Comparison of ENCODE assay signal across 13 mouse cellular contexts in genomic region chr5:46182157-46182556, GRCm38 (mm10).
DNase-seq lines count a peak whose midpoint lies in the region; ATAC-seq and TF ChIP-seq lines count a peak whose summit lies in the region.
"Had no signal": no experiment of that assay in that cellular context is flagged by ENCODE, and none has a peak within 500 bp of the region (broad histone marks: within the 10 kb centered on the region; RNA-seq: fewer than 3 reads in every experiment).

No protein-coding gene starts in this region.

- no peaks in the 10 kb centered on the region for H3K27me3 ChIP-seq in kidney, embryonic 14.5 days (ENCODE audit: control insufficient read depth, insufficient read depth, low read length)
- no peaks in the 10 kb centered on the region for H3K27me3 ChIP-seq in intestine, postnatal 0 days (replicated peaks; ENCODE audit: control insufficient read depth, insufficient read depth, low read length)
- no peaks in the 10 kb centered on the region for H3K27me3 ChIP-seq in limb, embryonic 14.5 days (ENCODE audit: control insufficient read depth, insufficient read depth, low read length)

- no peaks in the 10 kb centered on the region for H3K36me3 ChIP-seq in kidney, embryonic 14.5 days (ENCODE audit: control insufficient read depth, insufficient read depth, low read length)
- H3K36me3 ChIP-seq in intestine, postnatal 0 days (ENCODE audit: control insufficient read depth, insufficient read depth): no peaks in the 10 kb centered on the region
- no peaks in the 10 kb centered on the region for H3K36me3 ChIP-seq in limb, embryonic 14.5 days (ENCODE audit: control insufficient read depth, insufficient read depth, low read length)
- H3K36me3 ChIP-seq: heart, embryonic 10.5 days; hindbrain, embryonic 10.5 days had no signal

- H3K4me1 ChIP-seq in kidney, embryonic 14.5 days (ENCODE audit: control insufficient read depth, insufficient read depth, low read length): no peaks in the 10 kb centered on the region
- no peaks in the 10 kb centered on the region for H3K4me1 ChIP-seq in intestine, postnatal 0 days (replicated peaks; ENCODE audit: control insufficient read depth, insufficient read depth, low read length)
- no peaks in the 10 kb centered on the region for H3K4me1 ChIP-seq in limb, embryonic 14.5 days (ENCODE audit: control insufficient read depth, insufficient read depth, low read length)
- H3K4me1 ChIP-seq: heart, embryonic 10.5 days; hindbrain, embryonic 10.5 days had no signal

- TF ChIP-seq POLR2A in limb, embryonic 14.5 days (IDR thresholded peaks at IDR 0.05; ENCODE audit: borderline replicate concordance, extremely low read depth, insufficient read depth, insufficient read length): no peak

- no peaks in the 10 kb centered on the region for H3K9me3 ChIP-seq in kidney, embryonic 14.5 days (ENCODE audit: control insufficient read depth, low read length)
- no peaks in the 10 kb centered on the region for H3K9me3 ChIP-seq in intestine, postnatal 0 days (ENCODE audit: control insufficient read depth)
- no peaks in the 10 kb centered on the region for H3K9me3 ChIP-seq in limb, embryonic 14.5 days (ENCODE audit: control insufficient read depth, low read length)
- H3K9me3 ChIP-seq: heart, embryonic 10.5 days; hindbrain, embryonic 10.5 days had no signal

- TF ChIP-seq CTCF in intestine, postnatal 0 days (IDR thresholded peaks at IDR 0.05; ENCODE audit: low read depth): no peak

- 43% methylated on average over 2 of the region's 2 CpGs for WGBS in kidney, embryonic 14.5 days
- WGBS in intestine, postnatal 0 days: 40% methylated on average over 2 of the region's 2 CpGs
- 44% methylated on average over 2 of the region's 2 CpGs for WGBS in limb, embryonic 14.5 days

- no peak overlapping the region for H3K4me3 ChIP-seq in kidney, embryonic 14.5 days (ENCODE audit: low read length)
- no peak overlapping the region for H3K4me3 ChIP-seq in intestine, postnatal 0 days (ENCODE audit: low read depth, low read length)
- H3K4me3 ChIP-seq in limb, embryonic 14.5 days (replicated peaks; ENCODE audit: low read length): no peak overlapping the region
- H3K4me3 ChIP-seq: heart, embryonic 10.5 days; hindbrain, embryonic 10.5 days had no signal

- no peak overlapping the region for H3K9ac ChIP-seq in kidney, embryonic 14.5 days (ENCODE audit: low read depth, low read length)
- H3K9ac ChIP-seq in intestine, postnatal 0 days (ENCODE audit: low read depth, low read length): no peak overlapping the region
- H3K9ac ChIP-seq in limb, embryonic 14.5 days (ENCODE audit: low read depth, low read length, severe bottlenecking): no peak overlapping the region

- DNase-seq in adrenal gland, postnatal 10 days: peak; percentile 5
- DNase-seq in adrenal gland, postnatal 4 days (ENCODE audit: low spot score in 2 of 2): no peak
- peak; percentile 54 for DNase-seq in kidney, adult 18-20 months
- no peak for DNase-seq in limb, embryonic 14.5 days (ENCODE audit: low spot score)
- DNase-seq in urinary bladder, postnatal 4 days (ENCODE audit: low spot score in 2 of 2): no peak
- no peak for DNase-seq in layer of hippocampus, adult 9-11 months
- DNase-seq: cerebellum, postnatal 36 days; lung, postnatal 4 days had no signal

- no peak overlapping the region for H3K27ac ChIP-seq in kidney, embryonic 14.5 days (ENCODE audit: low read depth, low read length)
- H3K27ac ChIP-seq in intestine, postnatal 0 days (ENCODE audit: low read depth, low read length): peak overlapping the region; percentile 55
- H3K27ac ChIP-seq in limb, embryonic 14.5 days (replicated peaks; ENCODE audit: low read depth, low read length): no peak overlapping the region
- H3K27ac ChIP-seq: heart, embryonic 10.5 days; hindbrain, embryonic 10.5 days had no signal

- no peak overlapping the region for H3K4me2 ChIP-seq in kidney, embryonic 14.5 days (replicated peaks; ENCODE audit: low read depth, low read length)
- no peak overlapping the region for H3K4me2 ChIP-seq in intestine, postnatal 0 days (replicated peaks; ENCODE audit: low read depth)
- H3K4me2 ChIP-seq in limb, embryonic 14.5 days (replicated peaks; ENCODE audit: low read depth, low read length, severe bottlenecking): no peak overlapping the region
- H3K4me2 ChIP-seq: liver, embryonic 11.5 days had no signal

- ATAC-seq in kidney, embryonic 14.5 days (ENCODE audit: low FRiP score, low TSS enrichment): no peak
- peak; percentile 100 for ATAC-seq in intestine, postnatal 0 days
- ATAC-seq in limb, embryonic 14.5 days (ENCODE audit: low FRiP score, low read depth): peak; percentile 62; the same call in 1 of the 2 replicates

Comparison
In these comparisons a context has a peak if more than half of its experiments do, and no peak if none do; other contexts are left out.
1. DNase-seq: peak in adrenal gland, postnatal 10 days (single experiment) and kidney, adult 18-20 months (single experiment); none in adrenal gland, postnatal 4 days (0 of 2), limb, embryonic 14.5 days (single experiment), urinary bladder, postnatal 4 days (0 of 2) and layer of hippocampus, adult 9-11 months (single experiment).